Mouse (Mus musculus): Measurements from ENCODE around the gene Fpr-rs6. TPM values are rescaled to one million over a fixed set of nuclear protein-coding genes. Genes with fewer than 3 reads are reported as not detected.

The Fpr-rs6 gene
- total RNA-seq (2021) = not detected
- long read RNA-seq, experiment 1 = 0 reads
- long read RNA-seq, experiment 2 = 0 reads

GRCm38 (mm10) chr17:20182997-20183396 lies at the start of gene Fpr-rs6:
TSS of gene Fpr-rs6 (minus strand) at chr17:20183097.
- DNase-seq (ENCODE audit: low spot score in 2 of 2) = no peak

Other genes with a start within 250 kb of the Fpr-rs6 start
- gene Vmn2r104, start 134.8 kb downstream of the Fpr-rs6 start, total RNA-seq (2021) = not detected
- gene Fpr-rs7, start 68.9 kb downstream of the Fpr-rs6 start, total RNA-seq (2021) = not detected
- gene Vmn2r105, start 52.0 kb upstream of the Fpr-rs6 start, total RNA-seq (2021) = not detected
- gene Vmn2r106, start 102.5 kb upstream of the Fpr-rs6 start, total RNA-seq (2021) = not detected
- gene Vmn2r107, start 162.1 kb upstream of the Fpr-rs6 start, total RNA-seq (2021) = not detected
- gene Vmn1r224, start 231.0 kb upstream of the Fpr-rs6 start, total RNA-seq (2021) = not detected